Mouse (Mus musculus): Measurements from ENCODE around the gene Jazf1.

- TF ChIP-seq ZNF384 (IDR thresholded peaks at IDR 0.05; ENCODE audit: low read depth, low read length): no peak
- TF ChIP-seq ZC3H11A (IDR thresholded peaks at IDR 0.05; ENCODE audit: borderline replicate concordance, low read depth, low read length): no peak
Measured at GRCm38 (mm10) chr6:52861928-52862327, 206.5 kb downstream of the Jazf1 start.
